Mouse (Mus musculus) testis, adult 2 months (tissue): ENCODE data around the gene Tspan31. TPM values are rescaled to one million over a fixed set of nuclear protein-coding genes. Genes with fewer than 3 reads are reported as not detected.
A peak's percentile ranks its signal among the peaks of the same experiment; 100 is the strongest.
"Not testable (repeated sequence)": the region's sequence is repeated elsewhere in the genome, so short reads cannot be mapped to it uniquely, and the experiment has no call there.

Experiments used
- H3K27ac ChIP-seq: fragments of 200-500 bp; 2 replicates; pipeline ENCODE4 v1.5.1; 2012; ENCODE audit warnings: low read depth, low read length; ENCODE audit not compliant: control insufficient read depth, insufficient read depth
- H3K27me3 ChIP-seq: fragments of 200-500 bp; 2 replicates; pipeline ENCODE4 v1.6.1; 2012; ENCODE audit warnings: mild to moderate bottlenecking, low read length, moderate library complexity; ENCODE audit not compliant: control insufficient read depth, insufficient read depth
- H3K36me3 ChIP-seq: fragments of 200-500 bp; 2 replicates; pipeline ENCODE4 v1.6.1; 2012; ENCODE audit warnings: mild to moderate bottlenecking, low read length; ENCODE audit not compliant: control insufficient read depth, insufficient read depth
- H3K4me1 ChIP-seq: fragments of 200-500 bp; 2 replicates; pipeline ENCODE4 v1.6.1; 2012; ENCODE audit warnings: low read length; ENCODE audit not compliant: control insufficient read depth, insufficient read depth
- H3K4me3 ChIP-seq: fragments of 200-500 bp; 2 replicates; pipeline ENCODE4 v1.5.1; 2012; ENCODE audit warnings: low read depth, mild to moderate bottlenecking, low read length, moderate library complexity, mixed read lengths; ENCODE audit not compliant: control insufficient read depth
- CTCF ChIP-seq: fragments of 200-500 bp; IDR thresholded peaks from 2 replicates; pipeline ENCODE4 v1.5.1; 2012; ENCODE audit warnings: low read depth, mild to moderate bottlenecking, inconsistent platforms, low read length, moderate library complexity; ENCODE audit not compliant: control insufficient read depth, insufficient read depth, insufficient replicate concordance
- POLR2A ChIP-seq: fragments of 200-500 bp; IDR thresholded peaks from 2 replicates; pipeline ENCODE4 v1.6.1; 2012; ENCODE audit warnings: low read depth, mild to moderate bottlenecking, inconsistent platforms, low read length, moderate library complexity; ENCODE audit not compliant: control insufficient read depth
- polyA plus RNA-seq: library from polyadenylated mRNA; depleted of rRNA; stranded (reverse); fragments of >200 nt; gene quantifications from 2 replicates; pipeline ENCODE4 v1.2.3, GENCODE M21; 2012

Gene Tspan31
- polyA plus RNA-seq, 1 experiment = 16.3 TPM

- peaks cover 25% of the 10 kb centered on the region for H3K4me1 ChIP-seq
- H3K27me3 ChIP-seq = no peaks in the 10 kb centered on the region
- H3K27ac ChIP-seq = peak within 1 kb of the TSS; percentile 86
- peak; percentile 69 for TF ChIP-seq POLR2A
- no peak for TF ChIP-seq CTCF
- peak within 1 kb of the TSS; percentile 95 for H3K4me3 ChIP-seq
- H3K36me3 ChIP-seq = no peaks in the 10 kb centered on the region; the same call in 1 of the 2 replicates
These were observed 6.7 kb downstream of the Tspan31 start, which contains the start of gene Cdk4 for GRCm38 (mm10) chr10:127063239-127063872. TSS of gene Cdk4 (plus strand) at chr10:127063534.

DNA sequence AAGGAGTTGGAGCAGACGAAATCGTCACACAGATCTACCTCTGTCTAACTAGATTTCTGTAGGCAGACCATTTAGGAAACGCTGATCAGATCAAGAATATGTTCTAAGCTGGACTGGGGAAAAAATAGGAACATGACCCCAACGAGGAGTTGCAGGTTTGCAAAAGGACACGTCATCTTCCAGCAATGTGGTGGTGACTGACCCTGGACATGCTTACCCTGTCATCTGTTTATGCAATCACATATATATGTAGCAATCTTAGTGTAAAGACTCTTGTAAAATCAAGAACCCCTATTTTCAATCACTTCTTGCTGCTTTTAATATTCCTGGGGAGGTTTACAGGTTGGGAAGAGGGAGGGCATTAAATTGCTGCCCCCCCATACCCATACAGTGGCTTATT is 7.6 kb downstream of the Tspan31 start:
- no peaks in the 10 kb centered on the region; the same call in 1 of the 2 replicates for H3K36me3 ChIP-seq
- H3K4me3 ChIP-seq = no peak overlapping the region
- no peaks in the 10 kb centered on the region for H3K27me3 ChIP-seq
- TF ChIP-seq CTCF = no peak
- TF ChIP-seq POLR2A = no peak
- H3K27ac ChIP-seq = no peak overlapping the region
- H3K4me1 ChIP-seq = peaks cover 25% of the 10 kb centered on the region

DNA sequence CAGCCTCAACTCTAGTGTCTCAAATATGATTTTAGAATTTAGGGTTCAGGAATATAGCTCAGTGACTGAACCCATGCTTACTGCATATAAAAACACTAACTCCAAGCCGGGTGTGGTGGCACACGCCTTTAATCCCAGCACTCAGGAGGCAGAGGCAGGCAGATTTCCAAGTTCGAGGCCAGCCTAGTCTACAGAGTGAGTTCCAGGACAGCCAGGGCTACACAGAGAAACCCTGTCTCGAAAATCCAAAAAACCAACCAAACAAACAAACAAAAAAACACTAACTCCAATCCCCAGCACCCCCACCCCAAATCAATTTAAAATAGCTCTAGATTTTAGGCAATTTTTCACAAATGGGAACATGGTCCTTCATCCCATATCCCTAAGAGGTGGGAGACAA is 8.0 kb downstream of the Tspan31 start:
- not testable (repeated sequence) for H3K36me3 ChIP-seq, H3K4me3 ChIP-seq, H3K27ac ChIP-seq, H3K27me3 ChIP-seq
- peaks cover 25% of the 10 kb centered on the region for H3K4me1 ChIP-seq

DNA sequence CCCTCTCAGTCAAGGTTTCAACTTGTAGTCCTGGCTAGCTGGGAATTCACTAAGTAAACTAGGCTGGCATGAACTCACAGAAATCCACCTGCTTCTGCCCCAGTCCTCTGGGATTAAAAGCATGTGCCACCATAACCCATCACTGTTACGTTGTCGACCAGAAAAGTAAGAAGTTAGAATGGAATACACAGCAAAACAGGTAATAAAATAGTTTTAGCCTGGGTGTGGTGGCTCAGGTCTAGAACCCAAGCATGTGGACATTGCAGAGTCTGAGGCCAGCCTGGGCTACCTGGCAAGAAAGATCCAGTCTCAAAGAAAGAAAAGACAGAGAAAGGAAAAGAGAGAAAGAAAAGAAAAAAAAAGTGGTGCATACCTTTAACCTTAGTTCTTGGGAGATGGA is 8.6 kb downstream of the Tspan31 start:
- Histone ChIP-seq H3K27me3 (no peaks in the 10 kb centered on the region), H3K36me3 (no peaks in the 10 kb centered on the region; the same call in 1 of the 2 replicates), H3K4me1 (peaks cover 25% of the 10 kb centered on the region), H3K4me3 (no peak overlapping the region), H3K27ac (no peak overlapping the region)
- TF ChIP-seq CTCF (no peak), POLR2A (no peak)

- Histone ChIP-seq H3K27ac (no peak overlapping the region), H3K4me1 (peaks cover 25% of the 10 kb centered on the region), H3K36me3 (no peaks in the 10 kb centered on the region; the same call in 1 of the 2 replicates), H3K27me3 (no peaks in the 10 kb centered on the region), H3K4me3 (no peak overlapping the region)
- no peak for TF ChIP-seq POLR2A
- no peak for TF ChIP-seq CTCF
These were observed 9.0 kb downstream of the Tspan31 start for GRCm38 (mm10) chr10:127061085-127061484.

- H3K27ac ChIP-seq = no peak within 1 kb of the TSS
- H3K27me3 ChIP-seq = no peaks in the 10 kb centered on the region
- H3K36me3 ChIP-seq = no peaks in the 10 kb centered on the region
- TF ChIP-seq POLR2A = no peak
- no peak for TF ChIP-seq CTCF
- peak within 1 kb of the TSS; percentile 78 for H3K4me3 ChIP-seq
- H3K4me1 ChIP-seq = peaks cover 25% of the 10 kb centered on the region
These were observed 9.8 kb downstream of the Tspan31 start, which contains the start of gene March9 for GRCm38 (mm10) chr10:127059968-127060916. TSS of gene March9 (minus strand) at chr10:127060184.

- Histone ChIP-seq H3K36me3 (no peaks in the 10 kb centered on the region), H3K4me3 (peak overlapping the region; percentile 78), H3K27ac (no peak overlapping the region), H3K4me1 (peaks cover 19% of the 10 kb centered on the region), H3K27me3 (no peaks in the 10 kb centered on the region)
- no peak for TF ChIP-seq POLR2A
These were observed 10.7 kb downstream of the Tspan31 start for GRCm38 (mm10) chr10:127059174-127059967.
